Mouse (Mus musculus): ENCODE data around the gene Prr15. TPM values are rescaled to one million over a fixed set of nuclear protein-coding genes. Genes with fewer than 3 reads are reported as not detected.

The Prr15 gene
- 25.2 and 26.2 TPM in 2 replicates for polyA plus RNA-seq (2014; fragmentation: Nextera tagmentation; extraction: Ambion mirVana)

- H3K27me3 ChIP-seq (ENCODE audit: control insufficient read depth, insufficient read depth, low read length), result peaks cover 7% of the 10 kb centered on the region
- peak within 1 kb of the TSS; percentile 60 to 67 for H3K4me3 ChIP-seq (ENCODE audit: control insufficient read depth in 1 of 2, insufficient read depth in 1 of 2, low read depth in 1 of 2, low read length in 2 of 2)
- no peak for ATAC-seq (ENCODE audit: insufficient number of reproducible peaks, insufficient read depth, low FRiP score, low read depth)
- peak within 1 kb of the TSS; percentile 77 for H3K9ac ChIP-seq (ENCODE audit: low read length)
- H3K36me3 ChIP-seq (ENCODE audit: control insufficient read depth, insufficient read depth, low read length), result no peaks in the 10 kb centered on the region
- H3K9me3 ChIP-seq (ENCODE audit: control insufficient read depth, low read length), result no peaks in the 10 kb centered on the region
- H3K4me1 ChIP-seq (ENCODE audit: control insufficient read depth in 2 of 2, insufficient read depth in 2 of 2, low read length in 2 of 2), result peaks cover 4 to 5% of the 10 kb centered on the region in 2 experiments; a peak in 1 of 4 replicates
- peak within 1 kb of the TSS; percentile 98 for H3K4me2 ChIP-seq (ENCODE audit: low read length)
- WGBS, result 40% methylated on average over 3 of the region's 3 CpGs
- peak within 1 kb of the TSS in 1 of 2 experiments; percentile 78; a peak in 2 of 4 replicates for H3K27ac ChIP-seq (replicated peaks in 1 of 2; ENCODE audit: control insufficient read depth in 1 of 2, insufficient read depth in 1 of 2, low read depth in 2 of 2, low read length in 2 of 2)
These were observed at the start of gene Prr15 for GRCm38 (mm10) chr6:54325246-54325885. Gene Prr15, plus strand, starts transcription at chr6:54325835.

- H3K4me3 ChIP-seq (ENCODE audit: control insufficient read depth in 1 of 2, insufficient read depth in 1 of 2, low read depth in 1 of 2, low read length in 2 of 2), result no peak overlapping the region
- H3K9me3 ChIP-seq (ENCODE audit: control insufficient read depth, low read length), result no peaks in the 10 kb centered on the region
- 80% methylated on average over 4 of the region's 4 CpGs for WGBS
- no peak for ATAC-seq (ENCODE audit: insufficient number of reproducible peaks, insufficient read depth, low FRiP score, low read depth)
- no peaks in the 10 kb centered on the region for H3K27me3 ChIP-seq (ENCODE audit: control insufficient read depth, insufficient read depth, low read length)
- H3K4me1 ChIP-seq (ENCODE audit: control insufficient read depth in 2 of 2, insufficient read depth in 2 of 2, low read length in 2 of 2), result peaks cover 21 to 28% of the 10 kb centered on the region in 2 experiments
- H3K4me2 ChIP-seq (ENCODE audit: low read length), result no peak overlapping the region
- no peak overlapping the region for H3K9ac ChIP-seq (ENCODE audit: low read length)
- no peak overlapping the region for H3K27ac ChIP-seq (replicated peaks in 1 of 2; ENCODE audit: control insufficient read depth in 1 of 2, insufficient read depth in 1 of 2, low read depth in 2 of 2, low read length in 2 of 2)
- H3K36me3 ChIP-seq (ENCODE audit: control insufficient read depth, insufficient read depth, low read length), result no peaks in the 10 kb centered on the region
These were observed 48.4 kb upstream of the Prr15 start for GRCm38 (mm10) chr6:54277234-54277633.

- 0 out of 4 replicates have a peak overlapping the region, but pooled peaks have one; percentile 12 for H3K27ac ChIP-seq (replicated peaks in 1 of 2; ENCODE audit: control insufficient read depth in 1 of 2, insufficient read depth in 1 of 2, low read depth in 2 of 2, low read length in 2 of 2)
- no peak overlapping the region for H3K9ac ChIP-seq (ENCODE audit: low read length)
- ATAC-seq (ENCODE audit: insufficient number of reproducible peaks, insufficient read depth, low FRiP score, low read depth), result no peak
- 70% methylated on average over 5 of the region's 5 CpGs for WGBS
- H3K27me3 ChIP-seq (ENCODE audit: control insufficient read depth, insufficient read depth, low read length), result no peaks in the 10 kb centered on the region
- no peak overlapping the region for H3K4me3 ChIP-seq (ENCODE audit: control insufficient read depth in 1 of 2, insufficient read depth in 1 of 2, low read depth in 1 of 2, low read length in 2 of 2)
- H3K4me2 ChIP-seq (ENCODE audit: low read length), result no peak overlapping the region
- no peaks in the 10 kb centered on the region for H3K9me3 ChIP-seq (ENCODE audit: control insufficient read depth, low read length)
- H3K4me1 ChIP-seq (ENCODE audit: control insufficient read depth in 2 of 2, insufficient read depth in 2 of 2, low read length in 2 of 2), result peaks cover 16 to 23% of the 10 kb centered on the region in 2 experiments
- H3K36me3 ChIP-seq (ENCODE audit: control insufficient read depth, insufficient read depth, low read length), result no peaks in the 10 kb centered on the region
These were observed 47.8 kb upstream of the Prr15 start for GRCm38 (mm10) chr6:54277828-54278227.

GRCm38 (mm10) chr6:54278613-54279012 is 47.0 kb upstream of the Prr15 start:
- Histone ChIP-seq H3K4me3 (ENCODE audit: control insufficient read depth in 1 of 2, insufficient read depth in 1 of 2, low read depth in 1 of 2, low read length in 2 of 2) (no peak overlapping the region), H3K4me2 (ENCODE audit: low read length) (no peak overlapping the region), H3K36me3 (ENCODE audit: control insufficient read depth, insufficient read depth, low read length) (no peaks in the 10 kb centered on the region), H3K27me3 (ENCODE audit: control insufficient read depth, insufficient read depth, low read length) (no peaks in the 10 kb centered on the region), H3K4me1 (ENCODE audit: control insufficient read depth in 2 of 2, insufficient read depth in 2 of 2, low read length in 2 of 2) (peaks cover 15 to 17% of the 10 kb centered on the region in 2 experiments), H3K9me3 (ENCODE audit: control insufficient read depth, low read length) (no peaks in the 10 kb centered on the region), H3K9ac (ENCODE audit: low read length) (no peak overlapping the region), H3K27ac (replicated peaks in 1 of 2; ENCODE audit: control insufficient read depth in 1 of 2, insufficient read depth in 1 of 2, low read depth in 2 of 2, low read length in 2 of 2) (peak overlapping the region; percentile 12 to 50; a peak in 3 of 4 replicates)
- WGBS, result 66% methylated on average over 2 of the region's 2 CpGs
- 0 out of 2 replicates have a peak, but pooled peaks have one; percentile 14 for ATAC-seq (ENCODE audit: insufficient number of reproducible peaks, insufficient read depth, low FRiP score, low read depth)

DNA sequence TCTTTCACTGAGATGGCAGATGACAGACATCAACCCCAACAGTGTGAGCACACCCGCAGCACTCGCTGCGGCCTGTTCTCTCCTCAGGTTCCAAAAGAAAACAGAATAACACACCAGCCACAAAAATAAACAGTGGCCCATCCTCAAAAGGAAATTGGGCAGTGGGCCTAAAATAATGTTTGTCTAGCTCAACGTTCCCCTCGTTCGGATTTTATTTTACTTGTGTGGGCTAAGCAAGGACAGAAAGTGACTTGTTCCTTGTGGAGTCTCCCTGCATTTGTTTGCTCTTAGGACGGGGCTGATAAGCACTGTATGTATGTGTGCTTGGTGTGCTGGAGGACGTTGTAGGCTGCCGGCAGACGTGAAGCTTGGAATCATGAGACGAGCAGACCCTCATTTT is 46.2 kb upstream of the Prr15 start:
- H3K4me1 ChIP-seq (ENCODE audit: control insufficient read depth in 2 of 2, insufficient read depth in 2 of 2, low read length in 2 of 2), result peaks cover 14 to 15% of the 10 kb centered on the region in 2 experiments
- WGBS, result 35% methylated on average over 11 of the region's 11 CpGs
- no peak overlapping the region for H3K9ac ChIP-seq (ENCODE audit: low read length)
- ATAC-seq (ENCODE audit: insufficient number of reproducible peaks, insufficient read depth, low FRiP score, low read depth), result peak; percentile 70; the same call in 1 of the 2 replicates
- no peaks in the 10 kb centered on the region for H3K36me3 ChIP-seq (ENCODE audit: control insufficient read depth, insufficient read depth, low read length)
- H3K27me3 ChIP-seq (ENCODE audit: control insufficient read depth, insufficient read depth, low read length), result no peaks in the 10 kb centered on the region
- no peak overlapping the region for H3K4me2 ChIP-seq (ENCODE audit: low read length)
- H3K9me3 ChIP-seq (ENCODE audit: control insufficient read depth, low read length), result no peaks in the 10 kb centered on the region
- peak overlapping the region; percentile 12 to 21; a peak in 2 of 4 replicates for H3K27ac ChIP-seq (replicated peaks in 1 of 2; ENCODE audit: control insufficient read depth in 1 of 2, insufficient read depth in 1 of 2, low read depth in 2 of 2, low read length in 2 of 2)
- no peak overlapping the region for H3K4me3 ChIP-seq (ENCODE audit: control insufficient read depth in 1 of 2, insufficient read depth in 1 of 2, low read depth in 1 of 2, low read length in 2 of 2)

DNA sequence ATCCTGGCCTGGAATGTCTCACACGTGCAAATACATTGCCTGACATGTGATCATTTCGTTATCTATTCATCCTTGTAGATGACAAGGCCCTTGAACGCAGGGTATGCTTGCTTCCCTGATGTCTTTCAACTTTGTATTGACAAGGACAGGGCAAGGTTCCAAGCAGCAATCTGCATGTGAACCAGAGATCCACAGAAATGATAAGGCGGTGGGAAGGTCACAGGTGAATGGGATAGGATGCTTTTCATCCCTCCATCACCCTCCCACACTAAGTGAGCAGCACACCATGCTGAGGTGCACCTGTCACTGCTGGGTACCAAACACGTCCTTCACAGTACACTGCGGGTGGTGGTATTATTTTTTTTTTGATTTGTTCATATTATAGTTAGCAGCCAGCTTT is 45.4 kb upstream of the Prr15 start:
- H3K4me1 ChIP-seq (ENCODE audit: control insufficient read depth in 2 of 2, insufficient read depth in 2 of 2, low read length in 2 of 2), result peaks cover 11 to 12% of the 10 kb centered on the region in 2 experiments
- no peak overlapping the region for H3K9ac ChIP-seq (ENCODE audit: low read length)
- H3K27me3 ChIP-seq (ENCODE audit: control insufficient read depth, insufficient read depth, low read length), result no peaks in the 10 kb centered on the region
- H3K27ac ChIP-seq (replicated peaks in 1 of 2; ENCODE audit: control insufficient read depth in 1 of 2, insufficient read depth in 1 of 2, low read depth in 2 of 2, low read length in 2 of 2), result 0 out of 4 replicates have a peak overlapping the region, but pooled peaks of 1 of the 2 experiments have one; percentile 12
- H3K36me3 ChIP-seq (ENCODE audit: control insufficient read depth, insufficient read depth, low read length), result no peaks in the 10 kb centered on the region
- no peaks in the 10 kb centered on the region for H3K9me3 ChIP-seq (ENCODE audit: control insufficient read depth, low read length)
- no peak overlapping the region for H3K4me3 ChIP-seq (ENCODE audit: control insufficient read depth in 1 of 2, insufficient read depth in 1 of 2, low read depth in 1 of 2, low read length in 2 of 2)
- ATAC-seq (ENCODE audit: insufficient number of reproducible peaks, insufficient read depth, low FRiP score, low read depth), result no peak
- H3K4me2 ChIP-seq (ENCODE audit: low read length), result no peak overlapping the region
- WGBS, result 77% methylated on average over 6 of the region's 6 CpGs

DNA sequence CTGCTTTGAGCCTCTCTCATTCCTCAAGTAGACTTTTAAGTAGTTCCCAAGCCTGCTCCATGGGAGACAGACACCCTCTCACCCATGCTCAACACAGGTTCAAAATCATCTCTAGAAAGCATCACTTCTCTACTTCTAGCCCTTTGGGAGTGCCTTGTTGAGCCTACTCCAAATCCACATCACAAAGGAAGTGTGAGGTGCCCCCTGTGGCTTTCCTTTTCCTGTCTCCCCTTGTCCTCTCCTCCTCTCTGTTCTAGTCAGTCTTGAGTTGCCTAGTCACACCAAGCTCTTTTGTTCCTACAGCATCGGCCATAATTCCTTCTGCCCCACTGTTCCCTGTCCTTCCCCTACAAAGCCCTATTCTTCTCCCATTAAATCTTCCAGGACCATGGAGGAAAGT is 42.3 kb upstream of the Prr15 start:
- WGBS, result 71% methylated on average over 1 of the region's 1 CpGs
- no peak overlapping the region for H3K4me2 ChIP-seq (ENCODE audit: low read length)
- no peak for ATAC-seq (ENCODE audit: insufficient number of reproducible peaks, insufficient read depth, low FRiP score, low read depth)
- no peak overlapping the region for H3K27ac ChIP-seq (replicated peaks in 1 of 2; ENCODE audit: control insufficient read depth in 1 of 2, insufficient read depth in 1 of 2, low read depth in 2 of 2, low read length in 2 of 2)
- no peaks in the 10 kb centered on the region for H3K9me3 ChIP-seq (ENCODE audit: control insufficient read depth, low read length)
- H3K27me3 ChIP-seq (ENCODE audit: control insufficient read depth, insufficient read depth, low read length), result no peaks in the 10 kb centered on the region
- peaks cover 4 to 7% of the 10 kb centered on the region in 2 experiments for H3K4me1 ChIP-seq (ENCODE audit: control insufficient read depth in 2 of 2, insufficient read depth in 2 of 2, low read length in 2 of 2)
- H3K36me3 ChIP-seq (ENCODE audit: control insufficient read depth, insufficient read depth, low read length), result no peaks in the 10 kb centered on the region
- H3K9ac ChIP-seq (ENCODE audit: low read length), result no peak overlapping the region
- no peak overlapping the region for H3K4me3 ChIP-seq (ENCODE audit: control insufficient read depth in 1 of 2, insufficient read depth in 1 of 2, low read depth in 1 of 2, low read length in 2 of 2)

Data from heart, embryonic 14.5 days (tissue).